Mouse (Mus musculus) layer of hippocampus, postnatal 36 days (tissue): ENCODE results near the gene Rsl24d1. TPM values are rescaled to one million over a fixed set of nuclear protein-coding genes. Genes with fewer than 3 reads are reported as not detected.
"Not testable (repeated sequence)": the region's sequence is repeated elsewhere in the genome, so short reads cannot be mapped to it uniquely, and the experiment has no call there.

Source experiments
- DNase-seq, 2 experiments: peaks; one replicate each; pipeline ENCODE4 v3.0.0; 2022
- total RNA-seq, 2 experiments: library from RNA; stranded (reverse); gene quantifications; 2 replicates each; pipeline ENCODE4 v1.2.3; 2021

The Rsl24d1 gene
- total RNA-seq, 2 experiments from 2014 or later, result 64.7 to 66.0 TPM

DNA sequence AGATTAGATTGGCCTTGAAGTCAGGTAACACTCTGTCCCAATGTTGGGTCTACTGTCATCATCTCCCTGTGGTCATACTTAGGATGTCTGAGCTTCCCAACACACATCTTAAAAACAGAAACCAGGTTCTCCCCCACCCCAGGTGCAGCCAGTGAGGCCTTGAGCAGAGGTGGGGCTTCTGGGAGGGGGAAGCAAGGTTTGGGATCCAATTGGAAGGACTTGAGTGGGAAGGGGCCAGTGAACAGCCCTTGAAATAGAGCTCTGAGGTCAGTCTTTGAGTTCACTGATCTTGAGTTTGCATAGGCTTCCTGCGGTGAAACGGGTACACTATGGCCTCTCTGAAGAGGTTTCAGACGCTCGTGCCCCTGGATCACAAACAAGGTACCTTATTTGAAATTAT, 11.0 kb upstream of the Rsl24d1 start, which contains the start of gene Gm20509:
Gm20509 (plus strand) TSS at position 290 of the 400 bp plus-strand sequence.
- no peak for DNase-seq

DNA sequence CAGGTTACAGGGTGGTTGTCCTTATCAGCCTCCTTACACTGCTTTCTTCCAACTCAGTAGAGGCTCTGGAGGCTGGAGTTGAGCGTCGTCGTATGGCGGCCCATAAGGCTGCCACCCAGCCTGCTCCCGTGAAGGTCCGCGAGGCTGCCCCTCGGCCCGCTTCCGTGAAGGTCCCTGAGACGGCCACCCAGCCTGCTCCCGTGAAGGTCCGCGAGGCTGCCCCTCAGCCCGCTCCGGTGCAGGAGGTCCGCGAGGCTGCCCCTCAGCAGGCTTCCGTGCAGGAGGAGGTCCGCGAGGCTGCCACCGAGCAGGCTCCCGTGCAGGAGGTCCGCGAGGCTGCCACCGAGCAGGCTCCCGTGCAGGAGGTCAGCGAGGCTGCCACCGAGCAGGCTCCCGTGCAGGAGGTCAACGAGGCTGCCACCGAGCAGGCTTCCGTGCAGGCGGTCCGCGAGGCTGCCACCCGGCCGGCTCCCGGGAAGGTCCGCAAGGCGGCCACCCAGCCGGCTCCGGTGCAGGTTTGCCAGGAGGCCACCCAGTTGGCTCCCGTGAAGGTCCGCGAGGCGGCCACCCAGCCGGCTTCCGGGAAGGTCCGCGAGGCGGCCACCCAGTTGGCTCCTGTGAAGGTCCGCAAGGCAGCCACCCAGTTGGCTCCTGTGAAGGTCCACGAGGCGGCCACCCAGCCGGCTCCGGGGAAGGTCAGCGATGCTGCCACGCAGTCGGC, 9.9 kb upstream of the Rsl24d1 start:
- DNase-seq, result no peak

DNA sequence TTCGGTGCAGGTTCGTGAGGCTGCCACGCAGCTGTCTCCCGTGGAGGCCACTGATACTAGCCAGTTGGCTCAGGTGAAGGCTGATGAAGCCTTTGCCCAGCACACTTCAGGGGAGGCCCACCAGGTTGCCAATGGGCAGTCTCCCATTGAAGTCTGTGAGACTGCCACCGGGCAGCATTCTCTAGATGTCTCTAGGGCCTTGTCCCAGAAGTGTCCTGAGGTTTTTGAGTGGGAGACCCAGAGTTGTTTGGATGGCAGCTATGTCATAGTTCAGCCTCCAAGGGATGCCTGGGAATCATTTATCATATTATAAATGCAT, 9.4 kb upstream of the Rsl24d1 start:
- no peak for DNase-seq

DNA sequence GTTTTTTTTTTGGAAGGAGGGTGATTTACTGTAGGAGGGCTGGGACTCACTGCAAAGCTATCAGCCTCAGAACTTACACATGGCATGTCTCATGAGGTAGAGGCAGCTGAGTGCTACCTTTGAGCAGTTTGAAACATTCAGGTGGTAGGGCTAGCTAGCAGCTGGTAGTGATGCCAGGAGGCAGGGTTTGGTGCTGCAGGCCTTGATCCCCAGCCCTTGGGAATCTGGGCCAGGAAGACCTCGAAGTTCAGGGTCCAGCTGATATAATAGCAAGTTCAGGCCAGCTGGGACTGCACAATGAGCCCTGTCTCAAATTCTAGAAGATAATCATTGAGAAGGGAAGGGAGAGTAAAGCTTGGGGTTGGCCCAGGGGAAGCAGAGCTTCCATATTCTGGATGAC, 8.1 kb upstream of the Rsl24d1 start:
- no peak for DNase-seq

DNA sequence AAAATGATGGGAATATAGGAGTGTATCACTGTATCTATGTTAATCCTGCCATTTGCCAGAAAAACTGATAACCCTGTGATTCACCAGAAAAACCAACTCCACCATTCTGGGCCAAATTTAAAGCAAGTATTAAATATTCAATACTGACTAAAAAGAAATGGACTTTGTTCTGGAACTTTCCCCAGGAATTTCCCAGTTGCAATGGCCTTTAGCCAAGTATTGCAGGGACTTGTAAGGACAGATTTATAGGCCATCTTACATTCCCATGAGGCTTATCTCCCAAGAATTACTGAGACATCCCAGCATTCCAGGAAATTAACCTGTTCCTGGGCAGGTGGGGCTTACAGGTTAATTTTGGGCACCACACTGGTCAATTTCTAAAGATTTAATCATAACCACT, 7.5 kb upstream of the Rsl24d1 start:
- DNase-seq, result no peak

DNA sequence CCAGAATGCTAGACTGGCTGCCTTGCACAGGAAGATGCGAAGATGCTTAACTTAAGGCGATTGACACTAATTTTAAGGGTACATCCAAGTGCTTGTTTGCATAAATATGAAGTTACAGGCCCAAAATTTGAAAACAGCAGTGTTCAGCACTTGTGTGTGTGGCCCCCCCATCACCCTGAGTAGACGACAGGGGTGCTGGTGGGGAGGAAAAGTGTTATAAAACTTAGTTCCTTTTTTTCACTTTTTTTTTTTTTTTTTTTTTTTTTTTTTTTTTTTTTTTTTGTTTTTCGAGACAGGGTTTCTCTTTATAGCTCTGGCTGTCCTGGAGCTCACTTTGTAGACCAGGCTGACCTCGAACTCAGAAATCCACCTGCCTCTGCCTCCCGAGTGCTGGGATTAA, 3.5 kb downstream of the Rsl24d1 start:
- not testable (repeated sequence) for DNase-seq

DNA sequence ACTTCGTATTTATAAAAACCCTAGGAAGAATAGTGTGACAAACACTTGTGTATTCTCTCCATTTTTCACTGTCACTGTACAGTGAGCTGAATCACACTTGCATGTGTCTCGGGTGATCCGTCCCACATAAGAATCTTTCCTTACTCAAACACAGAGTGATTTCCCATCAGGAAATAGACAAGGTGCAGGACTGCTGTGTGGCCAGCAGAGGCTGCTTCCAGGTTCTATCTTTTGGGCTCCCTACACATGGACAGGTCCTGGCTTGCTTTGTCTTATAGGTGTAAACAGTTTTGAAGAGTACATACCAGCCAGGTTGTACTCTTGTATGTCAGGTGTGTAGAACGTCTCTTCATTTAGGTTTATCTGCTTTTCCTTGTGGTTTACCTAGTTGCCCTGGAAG, 4.8 kb downstream of the Rsl24d1 start:
- DNase-seq, result no peak

DNA sequence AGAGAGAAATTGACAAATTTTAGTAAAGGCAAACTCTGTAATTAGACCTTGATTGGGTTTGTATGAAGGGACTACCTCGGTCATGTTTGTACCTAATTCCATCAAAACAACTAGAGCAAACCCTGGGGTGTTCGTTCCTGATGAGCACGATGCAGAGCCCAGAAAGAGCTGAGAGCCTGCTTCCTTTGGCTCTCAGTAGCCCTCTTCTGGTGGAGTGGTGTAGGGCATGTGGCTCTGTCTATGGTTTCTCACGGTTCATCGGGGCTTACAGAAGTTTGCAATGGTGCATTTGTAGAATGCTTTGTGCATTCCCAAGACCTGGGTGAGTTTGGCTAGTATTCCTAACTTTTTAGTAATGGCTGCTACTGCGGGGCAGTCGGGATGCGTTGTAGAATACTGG, 8.5 kb downstream of the Rsl24d1 start:
- peak in 1 of 2 experiments; percentile 19 for DNase-seq

DNA sequence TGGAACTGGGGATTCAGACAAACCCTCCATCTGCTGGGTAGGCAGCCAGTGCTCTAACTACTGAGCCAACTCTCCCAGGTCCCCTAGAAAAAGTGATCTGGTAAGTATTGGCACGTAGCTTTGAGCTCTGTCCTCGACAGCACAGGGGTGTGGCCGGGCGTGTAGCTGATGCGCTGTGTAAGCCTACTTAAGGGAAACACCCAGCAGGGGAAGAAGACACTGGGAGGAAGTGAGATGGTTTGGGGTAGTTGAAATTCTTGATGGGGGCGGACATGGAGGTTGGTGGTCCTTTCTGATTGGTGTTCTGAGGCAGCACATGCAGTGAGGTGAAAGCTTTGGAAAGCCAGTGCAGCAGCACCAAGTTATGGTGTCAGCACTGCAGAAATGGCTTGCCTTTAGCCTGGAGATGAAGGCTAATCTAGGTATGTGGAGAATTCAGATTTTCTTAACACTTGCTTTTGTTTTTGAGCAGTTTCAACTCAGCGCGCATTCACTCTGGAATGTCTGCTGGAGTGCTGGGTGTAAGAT, 11.9 kb downstream of the Rsl24d1 start:
- no peak for DNase-seq

DNA sequence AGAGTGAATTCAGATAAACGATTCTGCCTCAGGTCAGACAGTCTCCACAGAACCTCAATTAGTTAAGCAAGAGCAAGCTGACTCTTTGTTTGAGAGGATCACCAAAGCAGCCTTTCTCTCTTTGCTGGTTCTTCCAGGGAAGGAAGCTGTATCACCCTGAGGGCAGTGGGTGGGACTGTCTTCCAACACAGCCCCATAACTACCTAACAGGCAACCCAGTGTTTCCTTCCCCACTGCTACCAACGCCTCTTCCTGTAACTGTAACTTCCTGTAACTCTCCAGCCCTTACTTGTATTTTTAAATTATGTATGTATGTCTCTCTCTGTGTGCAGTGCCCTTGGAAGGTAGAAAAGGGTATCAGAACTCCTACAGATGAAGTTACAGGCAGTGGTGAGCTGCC, 14.2 kb downstream of the Rsl24d1 start:
- DNase-seq, result no peak

DNA sequence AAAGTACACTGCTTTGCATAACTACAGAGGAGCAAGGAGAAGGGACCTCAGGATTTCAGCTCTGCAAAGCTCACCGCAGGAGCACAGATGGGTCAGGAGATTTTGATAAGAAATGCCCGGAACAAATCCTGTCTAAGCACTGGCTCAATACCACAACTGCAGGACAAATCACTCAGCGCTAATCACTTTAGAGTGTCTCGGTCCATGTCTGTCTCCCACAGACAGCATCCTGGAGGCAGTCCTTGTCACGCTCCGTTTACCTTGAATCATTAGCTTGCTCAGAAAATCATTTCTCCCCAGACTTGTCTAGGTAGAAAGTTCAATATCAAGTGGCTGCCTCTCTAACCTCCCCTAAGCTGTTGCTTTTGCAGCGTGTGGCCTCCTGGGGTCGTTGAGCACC, 16.6 kb downstream of the Rsl24d1 start:
- DNase-seq, result no peak

DNA sequence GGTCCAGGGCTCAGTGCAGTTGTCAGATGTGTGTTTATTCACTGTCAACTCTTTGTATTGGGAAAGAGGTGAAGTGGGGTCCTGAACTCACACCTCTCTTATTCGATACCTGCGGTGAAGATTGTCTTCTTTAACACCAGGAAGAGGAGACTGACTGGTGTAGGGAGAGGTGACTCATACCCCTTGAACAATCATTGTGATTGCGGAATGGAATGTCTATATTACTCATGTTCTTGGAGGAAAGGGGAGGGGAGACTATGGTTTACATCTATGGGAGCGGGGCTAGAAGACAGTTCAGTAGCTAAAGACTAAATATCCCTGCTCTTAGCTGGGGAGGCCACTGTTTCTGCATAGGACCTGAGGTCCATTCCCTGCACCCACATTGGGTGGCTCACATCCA, 17.3 kb downstream of the Rsl24d1 start:
- DNase-seq, result no peak

DNA sequence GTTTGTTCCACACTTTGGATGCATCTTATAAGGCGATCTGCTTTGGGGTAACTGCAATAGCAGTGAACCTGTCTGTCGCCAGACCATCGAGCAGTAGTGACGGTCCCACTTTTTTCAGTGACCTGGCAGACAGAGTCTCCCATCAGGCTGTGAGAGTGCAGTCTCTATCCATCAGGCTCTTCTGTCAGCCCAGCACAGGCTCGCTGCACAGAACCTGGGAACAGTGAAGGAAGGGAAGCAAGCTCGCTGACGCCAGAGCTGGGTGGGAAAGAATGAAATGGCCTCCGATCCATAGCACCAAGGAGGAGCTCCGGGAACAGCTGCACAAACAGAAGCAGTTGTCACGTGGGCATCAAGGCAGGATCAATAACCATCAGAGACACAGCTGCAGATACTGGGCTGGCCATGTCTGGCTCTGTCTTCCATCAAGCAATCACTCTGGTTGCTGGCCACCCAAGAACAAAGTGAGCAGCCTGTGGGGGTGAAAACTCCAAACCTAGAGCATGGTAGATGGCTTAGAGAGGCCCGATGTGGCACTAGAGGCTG, 24.2 kb downstream of the Rsl24d1 start:
- no peak for DNase-seq

DNA sequence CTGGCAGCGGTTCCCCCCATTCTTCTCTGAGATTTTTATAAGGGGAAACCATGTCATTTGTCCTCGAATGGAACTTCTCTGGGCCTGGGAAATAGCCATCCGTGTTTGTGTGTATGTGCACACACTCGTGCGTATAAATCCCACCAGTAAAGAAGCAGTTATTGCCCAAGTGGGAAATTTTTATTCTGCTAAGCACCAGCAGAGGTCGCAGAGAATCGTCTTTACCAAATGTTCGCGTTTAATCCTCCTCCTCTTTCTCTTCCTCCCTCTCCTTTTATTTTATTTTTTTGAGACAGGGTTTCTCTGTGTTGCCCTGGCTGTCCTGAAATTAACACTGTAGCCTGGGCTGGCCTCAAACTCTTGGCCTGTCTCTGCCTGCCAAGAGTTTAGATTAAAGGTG, 41.1 kb downstream of the Rsl24d1 start:
- DNase-seq, result no peak

DNA sequence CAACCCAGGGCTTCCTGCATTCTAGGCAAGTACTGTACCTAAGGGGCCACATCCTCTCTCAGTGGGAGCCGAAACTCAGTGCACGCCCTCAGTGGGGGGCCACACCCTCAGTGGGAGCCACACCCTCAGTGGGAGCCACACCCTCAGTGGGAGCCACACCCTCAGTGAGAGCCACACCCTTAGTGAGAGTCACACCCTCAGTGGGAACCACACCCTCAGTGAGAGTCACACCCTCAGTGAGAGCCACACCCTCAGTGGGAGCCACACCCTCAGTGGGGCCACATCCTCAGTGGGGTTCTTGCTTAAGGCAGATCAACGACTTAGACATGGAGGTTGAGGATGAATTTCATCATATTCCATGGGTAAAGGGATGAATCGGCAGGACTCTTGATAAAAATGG, 44.7 kb downstream of the Rsl24d1 start:
- DNase-seq, result no peak

DNA sequence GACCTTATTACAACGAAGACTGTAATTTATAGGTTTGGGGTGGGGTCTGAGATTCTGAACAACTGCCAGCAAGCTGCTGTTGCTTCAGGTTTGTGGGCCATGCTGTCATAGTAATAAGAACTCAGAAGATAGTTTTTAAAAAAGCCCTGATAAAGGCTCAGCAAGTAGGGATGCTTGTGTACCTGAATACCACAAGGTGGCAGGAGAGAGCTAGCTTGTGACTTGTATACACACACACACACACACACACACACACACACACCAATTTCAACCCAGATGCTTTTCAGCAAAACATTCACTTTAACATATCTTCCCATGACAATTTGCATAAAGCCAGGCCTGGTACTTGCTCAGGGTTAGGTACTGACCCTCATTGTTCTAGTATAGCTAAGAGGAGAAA, 46.0 kb downstream of the Rsl24d1 start:
- DNase-seq, result no peak

DNA sequence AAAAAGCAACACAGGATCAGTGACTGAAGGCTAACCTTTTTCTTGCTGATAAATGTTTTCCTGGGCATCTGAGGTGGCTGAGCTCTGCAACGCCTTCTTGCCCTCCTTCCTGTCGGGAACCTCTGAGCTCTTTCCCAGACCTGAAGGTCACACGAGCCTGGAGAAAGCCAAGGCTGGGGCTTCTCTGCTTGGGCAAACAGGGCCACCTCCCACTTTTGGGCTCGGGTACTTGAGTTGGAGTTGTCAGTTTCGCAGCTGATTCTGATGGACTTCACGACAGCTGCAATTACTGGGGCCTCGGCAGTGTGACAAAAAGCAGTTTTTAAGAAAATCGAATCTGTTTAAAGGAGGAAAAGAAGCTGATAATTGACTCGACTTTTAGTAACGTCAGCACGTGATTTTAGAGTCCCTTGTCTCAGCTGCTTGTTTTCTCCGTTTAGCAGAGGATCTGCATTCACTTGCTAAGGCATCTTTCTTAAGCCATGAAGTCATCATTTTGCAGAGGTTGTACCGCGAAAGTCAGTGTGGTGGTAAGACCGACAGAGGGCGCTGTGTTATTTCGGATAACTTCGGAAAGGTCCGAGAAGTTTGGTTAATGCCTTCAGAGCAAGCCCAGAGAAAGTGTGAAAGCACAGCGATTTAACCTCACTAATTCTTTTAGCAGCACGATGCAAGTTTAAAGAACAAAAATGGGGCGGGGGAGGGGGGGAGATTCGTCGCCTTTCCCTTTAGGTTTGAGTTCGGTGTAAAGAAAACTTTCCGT, 49.5 kb downstream of the Rsl24d1 start:
- peak; percentile 71 to 79 for DNase-seq

DNA sequence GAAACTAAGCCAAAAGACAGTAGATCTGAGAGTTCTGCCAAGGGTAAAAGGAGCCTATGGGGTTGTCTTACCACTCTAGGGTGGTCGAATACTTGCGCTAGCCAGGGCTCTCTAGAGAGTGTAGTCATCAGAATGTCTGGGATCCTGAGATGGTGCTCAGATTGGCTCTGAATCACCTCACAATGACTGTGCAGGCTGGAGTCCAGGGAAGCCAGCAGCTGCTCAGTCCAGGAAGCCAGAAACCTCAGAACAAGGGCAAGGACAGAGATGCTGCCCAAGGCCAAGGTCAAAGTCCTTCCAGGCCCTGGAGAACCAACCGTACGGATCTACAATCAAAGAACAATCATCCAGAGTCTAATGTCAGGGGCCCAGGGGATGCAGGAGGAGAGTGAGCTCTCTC, 52.4 kb downstream of the Rsl24d1 start:
- DNase-seq, result no peak

Other genes with a start within 250 kb of the Rsl24d1 start
- gene Pygo1, start 187.8 kb upstream of the Rsl24d1 start, total RNA-seq, result 10 to 100 TPM; 29.5 to 30.8 TPM
- gene Dyx1c1, start 154.6 kb upstream of the Rsl24d1 start, total RNA-seq, result 1 to 10 TPM; 2.2 to 2.6 TPM
- gene Gm44503, start 154.6 kb upstream of the Rsl24d1 start, total RNA-seq, result under 1 TPM; 0.27 to 0.33 TPM
- 10 to 100 TPM; 11.0 to 11.7 TPM for gene Ccpg1os, start 128.0 kb upstream of the Rsl24d1 start, total RNA-seq
- gene Ccpg1, start 128.0 kb upstream of the Rsl24d1 start, total RNA-seq, result 100 to 1,000 TPM; 160 to 172 TPM
- 10 to 100 TPM; 12.5 to 15.1 TPM for gene Pigb, start 73.0 kb upstream of the Rsl24d1 start, total RNA-seq
- gene Rab27a, start 68.6 kb upstream of the Rsl24d1 start, total RNA-seq, result 10 to 100 TPM; 12.7 to 17.2 TPM
- gene Khdc3, start 11.6 kb upstream of the Rsl24d1 start, total RNA-seq, result 1 to 10 TPM; 6.4 to 8.1 TPM
- gene Gm20509, start 11.0 kb upstream of the Rsl24d1 start, total RNA-seq, result not detected